Mouse (Mus musculus) midbrain, embryonic 11.5 days (tissue): ENCODE measurements around the gene Cyth4. TPM values are rescaled to one million over a fixed set of nuclear protein-coding genes. Genes with fewer than 3 reads are reported as not detected.

Experiments
- ATAC-seq: fragments of 200-750 bp; cut with Nextera tagmentation; 2 replicates; pipeline ENCODE4 v1.8.0; 2017; ENCODE audit warnings: moderate TSS enrichment, moderate library complexity; ENCODE audit not compliant: low FRiP score
- DNase-seq: peaks from one replicate; pipeline ENCODE4 v3.0.0; 2015; ENCODE audit warnings: low spot score; ENCODE audit errors: missing footprints
- H3K27ac ChIP-seq: fragments of 300-500 bp; sonication (generic); 2 replicates; pipeline ENCODE4 v1.5.1; 2014; ENCODE audit warnings: low read depth, low read length
- H3K27me3 ChIP-seq: fragments of 300-500 bp; sonication (generic); 2 replicates; pipeline ENCODE4 v1.6.1; 2014; ENCODE audit warnings: mild to moderate bottlenecking, low read length, moderate library complexity, mixed read lengths; ENCODE audit not compliant: control insufficient read depth, insufficient read depth
- H3K36me3 ChIP-seq: fragments of 300-500 bp; sonication (generic); 2 replicates; pipeline ENCODE4 v1.6.1; 2014; ENCODE audit warnings: mild to moderate bottlenecking, low read length, moderate library complexity, mixed read lengths; ENCODE audit not compliant: control insufficient read depth, insufficient read depth
- H3K4me1 ChIP-seq: fragments of 300-500 bp; sonication (generic); 2 replicates; pipeline ENCODE4 v1.6.1; 2014; ENCODE audit warnings: low read length; ENCODE audit not compliant: control insufficient read depth, insufficient read depth
- H3K4me2 ChIP-seq: fragments of 300-500 bp; sonication (generic); 2 replicates; pipeline ENCODE4 v1.6.1; 2014; ENCODE audit warnings: mild to moderate bottlenecking, moderate library complexity
- H3K4me3 ChIP-seq: fragments of 300-500 bp; sonication (generic); 2 replicates; pipeline ENCODE4 v1.5.1; 2014; ENCODE audit warnings: low read depth, low read length
- H3K9ac ChIP-seq: fragments of 300-500 bp; sonication (generic); 2 replicates; pipeline ENCODE4 v1.6.1; 2014; ENCODE audit warnings: low read length
- H3K9me3 ChIP-seq: fragments of 300-500 bp; sonication (generic); 2 replicates; pipeline ENCODE4 v1.6.1; 2016; ENCODE audit warnings: low read length; ENCODE audit not compliant: control insufficient read depth
- WGBS: fragments of 180-500 bp; shearing (Covaris S2); extraction: QIAGEN DNeasy Blood & Tissue Kit; methylation state at CpG from one replicate; pipeline ENCODE4 v1.1.7; 2014; 5-methylcytosine and 5-hydroxymethylcytosine counted together
- polyA plus RNA-seq: library from polyadenylated mRNA; unstranded; fragments of >200 nt; fragmentation: Nextera tagmentation; extraction: Ambion mirVana; gene quantifications from 2 replicates; pipeline ENCODE4 v1.2.1, GENCODE M21; 2014

Gene Cyth4
- polyA plus RNA-seq, 1 experiment from 2014 or later: 2.7 TPM

GRCm38 (mm10) chr15:78647746-78648145 lies 50.9 kb downstream of the Cyth4 start:
- Histone ChIP-seq H3K4me1 (0 out of 2 replicates have a peak, but pooled peaks cover 2% of the 10 kb centered on the region), H3K27me3 (no peaks in the 10 kb centered on the region), H3K27ac (no peak overlapping the region), H3K36me3 (no peaks in the 10 kb centered on the region), H3K9ac (no peak overlapping the region), H3K4me3 (no peak overlapping the region), H3K4me2 (no peak overlapping the region), H3K9me3 (no peaks in the 10 kb centered on the region)
- WGBS: 79% methylated on average over 4 of the region's 4 CpGs
- DNase-seq: no peak
- no peak for ATAC-seq

GRCm38 (mm10) chr15:78651169-78651568 lies 54.3 kb downstream of the Cyth4 start:
- Histone ChIP-seq H3K4me2 (no peak overlapping the region), H3K27ac (no peak overlapping the region), H3K36me3 (no peaks in the 10 kb centered on the region), H3K9me3 (no peaks in the 10 kb centered on the region), H3K27me3 (no peaks in the 10 kb centered on the region), H3K9ac (no peak overlapping the region), H3K4me3 (no peak overlapping the region), H3K4me1 (no peaks in the 10 kb centered on the region)
- no peak for ATAC-seq
- 45% methylated on average over 4 of the region's 4 CpGs for WGBS
- DNase-seq: no peak

- no peaks in the 10 kb centered on the region for H3K36me3 ChIP-seq
Measured at GRCm38 (mm10) chr15:78664268-78664667, 67.4 kb downstream of the Cyth4 start.

GRCm38 (mm10) chr15:78669221-78669871 lies 72.5 kb downstream of the Cyth4 start:
- ATAC-seq (no peak), DNase-seq (peak; percentile 64)
- Histone ChIP-seq H3K27ac (no peak overlapping the region), H3K4me2 (no peak overlapping the region), H3K9me3 (no peaks in the 10 kb centered on the region), H3K9ac (no peak overlapping the region), H3K27me3 (peaks cover 23% of the 10 kb centered on the region), H3K4me3 (no peak overlapping the region), H3K36me3 (no peaks in the 10 kb centered on the region), H3K4me1 (peaks cover 6% of the 10 kb centered on the region)
- 79% methylated on average over 10 of the region's 10 CpGs for WGBS

More at GRCm38 (mm10) chr15:78664268-78664667, 67.4 kb downstream of the Cyth4 start:
- Histone ChIP-seq H3K27me3 (no peaks in the 10 kb centered on the region), H3K9me3 (no peaks in the 10 kb centered on the region), H3K4me2 (no peak overlapping the region), H3K4me1 (no peaks in the 10 kb centered on the region), H3K27ac (no peak overlapping the region), H3K9ac (no peak overlapping the region), H3K4me3 (no peak overlapping the region)
- DNase-seq (peak; percentile 70), ATAC-seq (no peak)
- 58% methylated on average over 5 of the region's 5 CpGs for WGBS

- Histone ChIP-seq H3K4me3 (no peak overlapping the region), H3K9me3 (no peaks in the 10 kb centered on the region), H3K9ac (no peak overlapping the region), H3K4me2 (no peak overlapping the region), H3K4me1 (peaks cover 6% of the 10 kb centered on the region), H3K27me3 (peaks cover 23% of the 10 kb centered on the region), H3K36me3 (no peaks in the 10 kb centered on the region), H3K27ac (no peak overlapping the region)
- 42% methylated on average over 5 of the region's 5 CpGs for WGBS
- DNase-seq (peak; percentile 62), ATAC-seq (no peak)
Measured at GRCm38 (mm10) chr15:78670341-78670740, 73.5 kb downstream of the Cyth4 start.

Other genes starting within 250 kb of the Cyth4 start
- not detected in 2 replicates for gene Tex33, start 201.1 kb upstream of the Cyth4 start, polyA plus RNA-seq
- gene Tst, start 191.1 kb upstream of the Cyth4 start, polyA plus RNA-seq: 6.1 and 8.3 TPM in 2 replicates
- gene Mpst, start 190.6 kb upstream of the Cyth4 start, polyA plus RNA-seq: 2.0 and 2.3 TPM in 2 replicates
- 59.1 and 60.5 TPM in 2 replicates for gene Kctd17, start 168.5 kb upstream of the Cyth4 start, polyA plus RNA-seq
- gene Tmprss6, start 128.4 kb upstream of the Cyth4 start, polyA plus RNA-seq: 0.07 and 0.34 TPM in 2 replicates
- gene Il2rb, start 101.8 kb upstream of the Cyth4 start, polyA plus RNA-seq: not detected in 2 replicates
- 10.5 and 12.1 TPM in 2 replicates for gene C1qtnf6, start 65.6 kb upstream of the Cyth4 start, polyA plus RNA-seq
- gene Sstr3, start 52.4 kb upstream of the Cyth4 start, polyA plus RNA-seq: not detected in 2 replicates
- 4.3 and 8.5 TPM in 2 replicates for gene Rac2, start 24.3 kb upstream of the Cyth4 start, polyA plus RNA-seq
- gene Elfn2, start 121.7 kb downstream of the Cyth4 start, polyA plus RNA-seq: 0.18 TPM in 2 replicates
- gene Mfng, start 176.4 kb downstream of the Cyth4 start, polyA plus RNA-seq: 57.2 and 61.8 TPM in 2 replicates
- 1.3 and 1.5 TPM in 2 replicates for gene Card10, start 206.0 kb downstream of the Cyth4 start, polyA plus RNA-seq
- 6.4 and 9.0 TPM in 2 replicates for gene Cdc42ep1, start 245.6 kb downstream of the Cyth4 start, polyA plus RNA-seq